Mouse (Mus musculus) hindbrain, embryonic 13.5 days (tissue): ENCODE results near the gene Upf1. TPM values are rescaled to one million over a fixed set of nuclear protein-coding genes. Genes with fewer than 3 reads are reported as not detected.

ENCODE experiments used
- ATAC-seq: fragments of 200-750 bp; cut with Nextera tagmentation; 2 replicates; pipeline ENCODE4 v1.8.0; 2017; ENCODE audit warnings: moderate TSS enrichment; ENCODE audit not compliant: low FRiP score
- H3K27ac ChIP-seq: fragments of 300-500 bp; sonication (generic); 2 replicates; pipeline ENCODE4 v1.5.1; 2015; ENCODE audit warnings: inconsistent platforms, mild to moderate bottlenecking, moderate library complexity
- H3K27me3 ChIP-seq: fragments of 300-500 bp; sonication (generic); 2 replicates; pipeline ENCODE4 v1.6.1; 2015; ENCODE audit warnings: mild to moderate bottlenecking, inconsistent platforms
- H3K36me3 ChIP-seq: fragments of 300-500 bp; sonication (generic); 2 replicates; pipeline ENCODE4 v1.6.1; 2015; ENCODE audit warnings: mild to moderate bottlenecking, inconsistent platforms
- H3K4me1 ChIP-seq: fragments of 300-500 bp; sonication (generic); replicated peaks from 2 replicates; pipeline ENCODE4 v1.6.1; 2015; ENCODE audit warnings: inconsistent platforms
- H3K4me2 ChIP-seq: fragments of 300-500 bp; sonication (generic); 2 replicates; pipeline ENCODE4 v1.6.1; 2015; ENCODE audit warnings: inconsistent platforms, mild to moderate bottlenecking, moderate library complexity
- H3K4me3 ChIP-seq: fragments of 300-500 bp; sonication (generic); 2 replicates; pipeline ENCODE4 v1.5.1; 2015; ENCODE audit warnings: mild to moderate bottlenecking, inconsistent platforms
- H3K9ac ChIP-seq: fragments of 300-500 bp; sonication (generic); 2 replicates; pipeline ENCODE4 v1.6.1; 2015; ENCODE audit warnings: mild to moderate bottlenecking, inconsistent platforms
- H3K9me3 ChIP-seq: fragments of 300-500 bp; sonication (generic); 2 replicates; pipeline ENCODE4 v1.6.1; 2016; ENCODE audit warnings: inconsistent platforms
- WGBS: fragments of 180-500 bp; shearing (Covaris S2); methylation state at CpG from one replicate; pipeline ENCODE4 v1.1.7; 2015; 5-methylcytosine and 5-hydroxymethylcytosine counted together
- polyA plus RNA-seq: library from polyadenylated mRNA; unstranded; fragments of >200 nt; fragmentation: Nextera tagmentation; extraction: Ambion mirVana; gene quantifications from 2 replicates; pipeline ENCODE4 v1.2.1, GENCODE M21; 2015

Upf1 gene
- polyA plus RNA-seq, 1 experiment from 2014 or later: 15.9 TPM

DNA sequence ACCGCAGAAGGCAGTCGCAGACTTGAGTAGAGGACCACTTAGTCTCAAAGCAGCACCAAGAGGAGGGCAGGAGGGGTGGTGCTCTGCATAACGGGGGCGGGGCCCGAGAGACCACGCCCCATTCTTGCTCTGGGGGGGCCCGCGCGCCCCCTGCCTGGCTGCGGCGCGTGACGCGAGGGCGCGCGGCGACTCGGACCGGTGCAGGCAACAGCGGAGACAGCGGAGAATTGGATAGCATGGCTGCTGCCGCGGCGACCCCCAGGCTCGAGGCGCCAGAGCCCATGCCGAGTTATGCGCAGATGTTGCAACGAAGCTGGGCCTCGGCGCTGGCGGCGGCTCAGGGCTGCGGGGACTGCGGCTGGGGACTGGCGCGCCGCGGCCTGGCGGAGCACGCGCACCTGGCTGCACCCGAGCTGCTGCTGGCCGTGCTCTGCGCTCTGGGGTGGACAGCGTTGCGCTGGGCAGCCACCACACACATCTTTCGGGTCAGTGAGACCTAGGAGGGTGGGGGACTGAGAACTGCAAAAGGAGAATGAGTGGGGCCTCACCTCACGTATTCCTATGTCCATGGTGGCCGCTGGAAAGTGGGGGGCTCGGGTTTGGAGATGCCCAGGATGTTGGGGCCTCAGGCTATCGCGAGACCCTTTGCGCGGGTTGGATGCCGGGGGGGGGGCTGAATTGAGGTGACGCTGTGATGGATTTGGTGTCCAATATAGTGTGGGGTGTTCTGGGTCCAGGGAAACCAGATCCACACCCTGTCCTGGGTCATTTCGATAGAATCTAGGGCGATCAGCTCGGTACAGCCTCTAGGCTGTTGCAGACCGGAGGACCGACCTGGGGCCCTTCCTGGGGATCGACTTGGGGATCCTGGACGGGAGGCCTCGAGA lies 37.2 kb downstream of the Upf1 start, which contains the start of gene Cers1:
TSS of gene Cers1 (plus strand) at position 152 of the 887 bp plus-strand sequence.
- H3K27ac ChIP-seq: peak within 1 kb of the TSS; percentile 95
- H3K9me3 ChIP-seq: no peaks in the 10 kb centered on the region
- no peaks in the 10 kb centered on the region for H3K27me3 ChIP-seq
- peak within 1 kb of the TSS; percentile 88 for H3K4me2 ChIP-seq
- peak within 1 kb of the TSS; percentile 67 for H3K4me3 ChIP-seq
- H3K9ac ChIP-seq: peak within 1 kb of the TSS; percentile 89
- 1% methylated on average over 46 of the region's 66 CpGs for WGBS
- peaks cover 53% of the 10 kb centered on the region for H3K36me3 ChIP-seq
- peak; percentile 58 for ATAC-seq
- H3K4me1 ChIP-seq: peaks cover 39% of the 10 kb centered on the region

GRCm38 (mm10) chr8:70313399-70313798 lies 39.7 kb downstream of the Upf1 start:
- Histone ChIP-seq H3K9me3 (no peaks in the 10 kb centered on the region), H3K27ac (no peak overlapping the region), H3K4me2 (no peak overlapping the region), H3K4me1 (peaks cover 36% of the 10 kb centered on the region), H3K9ac (no peak overlapping the region), H3K4me3 (no peak overlapping the region), H3K36me3 (peaks cover 52% of the 10 kb centered on the region), H3K27me3 (no peaks in the 10 kb centered on the region)
- 95% methylated on average over 2 of the region's 2 CpGs for WGBS
- ATAC-seq: no peak

- Histone ChIP-seq H3K9me3 (no peaks in the 10 kb centered on the region), H3K27ac (no peak overlapping the region), H3K9ac (no peak overlapping the region), H3K36me3 (peaks cover 88% of the 10 kb centered on the region), H3K4me1 (peaks cover 9% of the 10 kb centered on the region), H3K4me2 (no peak overlapping the region), H3K4me3 (no peak overlapping the region), H3K27me3 (no peaks in the 10 kb centered on the region)
- no peak for ATAC-seq
- 33% methylated on average over 2 of the region's 2 CpGs for WGBS
Measured at GRCm38 (mm10) chr8:70309311-70309710, 43.8 kb downstream of the Upf1 start.

- no peak; the same call in 1 of the 2 replicates for ATAC-seq
- Histone ChIP-seq H3K36me3 (peaks cover 54% of the 10 kb centered on the region), H3K9ac (peak overlapping the region; percentile 87), H3K4me1 (peaks cover 38% of the 10 kb centered on the region), H3K27me3 (no peaks in the 10 kb centered on the region), H3K27ac (peak overlapping the region; percentile 74), H3K4me2 (peak overlapping the region; percentile 93), H3K9me3 (no peaks in the 10 kb centered on the region), H3K4me3 (peak overlapping the region; percentile 82)
- 5% methylated on average over 16 of the region's 16 CpGs for WGBS
Measured at GRCm38 (mm10) chr8:70302901-70303300, 50.2 kb downstream of the Upf1 start.

- ATAC-seq: peak; percentile 93
- under 1% methylated on average over 40 of the region's 40 CpGs for WGBS
- H3K4me2 ChIP-seq: peak within 1 kb of the TSS; percentile 93
- H3K9ac ChIP-seq: peak within 1 kb of the TSS; percentile 87
- H3K27ac ChIP-seq: peak within 1 kb of the TSS; percentile 74
- H3K9me3 ChIP-seq: no peaks in the 10 kb centered on the region
- peak within 1 kb of the TSS; percentile 82 for H3K4me3 ChIP-seq
- H3K27me3 ChIP-seq: no peaks in the 10 kb centered on the region
- H3K36me3 ChIP-seq: peaks cover 54% of the 10 kb centered on the region
- peaks cover 38% of the 10 kb centered on the region for H3K4me1 ChIP-seq
Measured at GRCm38 (mm10) chr8:70302358-70302890, 50.7 kb downstream of the Upf1 start, which contains the start of the genes Ddx49 and Cope. Gene Ddx49, minus strand, starts transcription at chr8:70302489. Gene Cope, plus strand, starts transcription at chr8:70302518.

DNA sequence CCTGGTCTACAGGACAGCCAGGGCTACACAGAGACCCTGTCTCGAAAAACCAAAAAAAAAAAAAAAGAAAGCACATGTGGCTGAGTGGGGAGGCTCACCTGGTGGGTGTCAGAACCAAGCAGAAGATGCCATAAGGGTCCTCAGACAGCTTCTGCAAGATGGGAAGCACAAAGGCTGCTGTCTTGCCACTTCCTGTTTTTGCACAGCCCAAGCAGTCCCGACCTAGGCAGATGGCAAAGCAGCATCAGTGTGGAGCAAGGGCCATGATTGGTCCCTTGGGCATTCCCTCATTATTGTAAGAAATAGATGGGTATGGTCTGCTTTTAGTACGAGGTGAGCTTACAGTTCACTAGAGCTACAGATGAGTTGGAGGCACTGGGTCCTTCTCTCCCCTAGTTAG lies 52.2 kb downstream of the Upf1 start:
- Histone ChIP-seq H3K27me3 (no peaks in the 10 kb centered on the region), H3K4me2 (0 out of 2 replicates have a peak overlapping the region, but pooled peaks have one; percentile 93), H3K4me1 (peaks cover 38% of the 10 kb centered on the region), H3K9me3 (no peaks in the 10 kb centered on the region), H3K27ac (no peak overlapping the region), H3K4me3 (0 out of 2 replicates have a peak overlapping the region, but pooled peaks have one; percentile 82), H3K36me3 (peaks cover 56% of the 10 kb centered on the region), H3K9ac (no peak overlapping the region)
- no peak for ATAC-seq
- WGBS: 87% methylated on average over 3 of the region's 3 CpGs

- H3K9me3 ChIP-seq: no peaks in the 10 kb centered on the region
- H3K9ac ChIP-seq: no peak overlapping the region
- no peak overlapping the region for H3K4me2 ChIP-seq
- H3K36me3 ChIP-seq: peaks cover 94% of the 10 kb centered on the region
- H3K27ac ChIP-seq: no peak overlapping the region
- no peaks in the 10 kb centered on the region for H3K27me3 ChIP-seq
- no peaks in the 10 kb centered on the region for H3K4me1 ChIP-seq
- H3K4me3 ChIP-seq: no peak overlapping the region
- no peak for ATAC-seq
- WGBS: 73% methylated on average over 5 of the region's 5 CpGs
Measured at GRCm38 (mm10) chr8:70293988-70294405, 59.1 kb downstream of the Upf1 start.

GRCm38 (mm10) chr8:70286737-70287136 lies 66.3 kb downstream of the Upf1 start:
- Histone ChIP-seq H3K9ac (no peak overlapping the region), H3K36me3 (peaks cover 67% of the 10 kb centered on the region), H3K4me1 (peaks cover 28% of the 10 kb centered on the region), H3K4me3 (no peak overlapping the region), H3K4me2 (no peak overlapping the region), H3K27me3 (no peaks in the 10 kb centered on the region), H3K9me3 (no peaks in the 10 kb centered on the region), H3K27ac (no peak overlapping the region)
- WGBS: 90% methylated on average over 8 of the region's 8 CpGs
- ATAC-seq: no peak

- Histone ChIP-seq H3K9ac (no peak overlapping the region), H3K27me3 (no peaks in the 10 kb centered on the region), H3K4me3 (no peak overlapping the region), H3K9me3 (no peaks in the 10 kb centered on the region), H3K36me3 (peaks cover 52% of the 10 kb centered on the region), H3K4me2 (no peak overlapping the region), H3K4me1 (peaks cover 33% of the 10 kb centered on the region), H3K27ac (no peak overlapping the region)
- ATAC-seq: no peak
- WGBS: 98% methylated on average over 15 of the region's 15 CpGs
Measured at GRCm38 (mm10) chr8:70285304-70285703, 67.8 kb downstream of the Upf1 start.

GRCm38 (mm10) chr8:70284421-70284820 lies 68.7 kb downstream of the Upf1 start:
- H3K4me2 ChIP-seq: peak overlapping the region; percentile 74
- 74% methylated on average over 5 of the region's 5 CpGs for WGBS
- no peak overlapping the region for H3K4me3 ChIP-seq
- H3K27ac ChIP-seq: no peak overlapping the region
- ATAC-seq: no peak
- no peaks in the 10 kb centered on the region for H3K27me3 ChIP-seq
- peaks cover 33% of the 10 kb centered on the region for H3K4me1 ChIP-seq
- no peaks in the 10 kb centered on the region for H3K9me3 ChIP-seq
- H3K36me3 ChIP-seq: peaks cover 45% of the 10 kb centered on the region
- no peak overlapping the region for H3K9ac ChIP-seq

- H3K4me2 ChIP-seq: peak overlapping the region; percentile 74
- ATAC-seq: peak; percentile 65
- H3K27ac ChIP-seq: peak overlapping the region; percentile 55
- H3K9me3 ChIP-seq: no peaks in the 10 kb centered on the region
- H3K36me3 ChIP-seq: peaks cover 35% of the 10 kb centered on the region
- peaks cover 33% of the 10 kb centered on the region for H3K4me1 ChIP-seq
- H3K9ac ChIP-seq: peak overlapping the region; percentile 94
- H3K27me3 ChIP-seq: 0 out of 2 replicates have a peak, but pooled peaks cover 1% of the 10 kb centered on the region
- under 1% methylated on average over 54 of the region's 55 CpGs for WGBS
- H3K4me3 ChIP-seq: peak overlapping the region; percentile 75
Measured at GRCm38 (mm10) chr8:70283136-70284077, 69.7 kb downstream of the Upf1 start.
